Mouse (Mus musculus) spleen, postnatal 4 days (tissue): ENCODE measurements around the gene Katnb1.

Experiments used
- DNase-seq, 2 experiments: peaks; one replicate each; pipeline ENCODE4 v3.0.0; 2022; ENCODE audit warnings: low spot score in 2 of 2

Gene Katnb1

GRCm38 (mm10) chr8:95141026-95141425 is 60.0 kb downstream of the Katnb1 start:
- no peak for DNase-seq

GRCm38 (mm10) chr8:95141469-95142074 is 60.6 kb downstream of the Katnb1 start:
- no peak for DNase-seq

DNA sequence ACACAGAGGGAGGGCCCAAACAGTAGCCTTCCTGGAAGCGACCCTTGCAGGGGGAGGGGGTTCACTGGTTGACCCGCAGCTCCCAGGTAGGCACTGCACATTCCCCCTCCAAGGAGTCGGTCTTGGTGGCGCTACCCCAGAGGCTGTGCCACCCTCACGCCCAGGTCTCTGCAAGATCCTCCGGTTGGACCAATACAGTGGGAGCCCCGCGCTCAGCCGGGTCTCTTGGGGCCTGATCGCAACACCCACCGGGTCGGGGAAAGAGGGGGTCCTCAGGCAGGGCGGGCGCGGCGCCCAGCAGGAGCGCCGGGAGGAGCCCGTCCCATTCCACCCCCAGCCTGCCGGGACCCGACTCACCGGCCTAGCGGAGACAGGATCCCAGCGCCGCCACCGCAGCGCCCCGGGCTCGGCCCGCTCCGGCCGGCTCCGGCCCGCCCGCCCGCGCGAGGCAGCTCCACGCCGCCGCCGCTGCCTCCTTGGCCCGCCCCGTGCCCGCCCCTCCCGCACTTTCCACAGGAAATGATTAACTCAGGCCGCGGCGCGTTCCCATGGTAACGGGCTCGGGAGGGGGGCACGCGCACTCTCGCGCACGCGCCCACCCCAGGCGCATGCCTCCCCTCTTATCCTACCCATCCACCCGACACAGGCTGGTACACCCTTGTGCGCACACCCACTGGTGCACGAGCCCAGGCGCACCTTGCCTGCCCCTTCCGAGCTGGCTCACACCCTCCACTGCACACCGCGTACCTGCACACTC is 61.3 kb downstream of the Katnb1 start:
- DNase-seq: peak in 1 of 2 experiments; percentile 39

GRCm38 (mm10) chr8:95142985-95143804 is 62.2 kb downstream of the Katnb1 start:
- DNase-seq: no peak

- no peak for DNase-seq
These were observed 63.0 kb downstream of the Katnb1 start for GRCm38 (mm10) chr8:95143805-95144630.

GRCm38 (mm10) chr8:95144631-95145015 is 63.6 kb downstream of the Katnb1 start:
- no peak for DNase-seq

DNA sequence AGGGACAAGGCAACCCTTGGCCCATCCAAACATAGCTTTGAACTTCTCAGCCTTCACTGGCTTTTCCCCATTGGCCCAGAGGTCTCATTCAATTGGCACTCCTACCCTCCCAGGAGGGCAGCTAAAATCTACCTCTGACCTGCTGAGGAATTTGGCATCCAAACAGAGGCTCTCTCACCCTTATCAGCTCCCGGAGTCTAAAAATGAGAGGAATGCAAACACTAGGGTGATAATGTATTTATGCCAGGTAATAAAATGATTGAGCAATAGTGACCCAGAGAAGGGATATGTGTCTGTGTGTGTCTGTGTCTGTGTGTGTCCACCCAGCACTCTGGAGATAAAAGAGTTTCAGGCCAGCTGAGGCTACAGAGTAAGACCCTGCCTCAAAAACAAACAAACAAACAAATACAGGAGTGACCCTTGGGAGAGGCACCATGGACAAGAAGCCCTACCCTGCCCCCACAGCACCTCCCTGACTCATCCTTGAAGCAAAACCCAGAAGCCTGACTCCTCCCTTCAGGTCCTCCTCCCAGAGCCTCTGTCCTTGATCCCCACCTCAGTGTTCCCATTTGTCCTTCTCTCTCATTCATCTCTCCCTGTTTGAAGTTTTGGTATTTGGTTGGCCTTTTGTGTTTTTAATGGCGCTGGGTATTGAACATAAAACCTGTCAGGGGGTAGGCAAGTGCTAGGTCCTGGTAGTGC is 65.2 kb downstream of the Katnb1 start:
- DNase-seq: no peak

DNA sequence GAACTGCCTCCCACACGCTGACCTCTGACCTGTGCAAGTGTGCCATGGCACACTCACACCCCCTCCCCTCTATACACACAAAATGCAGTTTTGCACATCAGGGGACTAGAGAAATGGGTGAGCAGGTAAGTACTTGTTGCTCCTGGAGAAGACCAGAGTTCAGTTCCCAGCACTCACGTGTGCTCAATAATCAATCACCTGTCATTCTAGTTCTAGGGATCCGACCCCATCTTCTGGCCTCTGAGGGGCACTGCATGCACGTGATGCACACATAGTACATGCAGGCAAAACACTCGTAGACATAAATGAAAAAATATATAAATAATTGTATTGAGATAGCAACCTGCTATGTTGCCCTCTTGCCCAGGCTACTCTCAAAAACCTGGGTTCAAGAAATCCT is 65.9 kb downstream of the Katnb1 start:
- DNase-seq: no peak

- DNase-seq: no peak
These were observed 68.4 kb downstream of the Katnb1 start for GRCm38 (mm10) chr8:95149426-95149825.

- DNase-seq: no peak
These were observed 69.6 kb downstream of the Katnb1 start for GRCm38 (mm10) chr8:95150608-95151007.
